Mouse (Mus musculus) gonadal fat pad, adult 2 months (tissue): Measurements from ENCODE around the gene Ralgps1. TPM values are rescaled to one million over a fixed set of nuclear protein-coding genes. Genes with fewer than 3 reads are reported as not detected.

Experiments used
- DNase-seq: peaks from one replicate; pipeline ENCODE4 v3.0.0-alpha.2; 2012; ENCODE audit warnings: low read depth
- polyA plus RNA-seq: library from polyadenylated mRNA; depleted of rRNA; stranded (reverse); fragments of >200 nt; gene quantifications from 2 replicates; pipeline ENCODE4 v1.2.3, GENCODE M21; 2012

Gene Ralgps1
- polyA plus RNA-seq, 1 experiment, result 10.6 TPM

DNA sequence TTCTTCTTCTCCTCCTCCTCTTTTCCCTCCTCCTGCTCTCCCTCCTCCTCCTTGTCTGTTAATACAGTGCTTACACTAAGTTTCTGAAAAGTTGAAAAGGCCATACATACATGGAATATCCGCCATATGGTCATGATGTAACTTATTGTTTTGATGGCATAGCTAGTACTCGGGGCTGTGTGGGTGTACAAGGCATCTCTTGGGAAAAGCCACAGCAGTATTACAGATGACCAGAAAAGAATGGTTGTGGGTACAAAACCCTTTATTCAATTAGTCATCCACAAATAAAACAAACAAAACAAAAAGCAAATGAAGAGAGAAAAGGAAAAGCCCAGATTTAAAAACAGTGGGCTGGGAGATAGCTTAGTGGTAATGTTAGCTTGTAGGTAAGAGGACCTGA is 90.8 kb downstream of the Ralgps1 start:
- DNase-seq, result no peak

DNA sequence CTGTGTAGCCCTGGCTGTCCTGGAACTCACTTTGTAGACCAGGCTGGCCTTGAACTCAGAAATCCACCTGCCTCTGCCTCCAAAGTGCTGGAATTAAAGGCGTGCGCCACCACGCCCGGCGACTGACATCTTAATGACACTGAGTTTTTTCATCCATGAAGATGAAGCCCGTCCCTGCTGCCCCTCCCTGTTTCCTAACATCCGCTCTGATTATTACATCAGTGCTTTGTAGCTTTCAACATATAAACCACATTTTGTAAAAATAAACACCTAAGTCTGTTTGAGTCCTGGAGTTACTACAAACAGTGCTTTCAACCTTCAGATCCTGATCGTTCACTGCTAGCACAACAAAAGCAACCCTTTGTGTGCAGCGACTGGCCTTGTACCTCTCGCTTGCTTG is 91.5 kb downstream of the Ralgps1 start:
- no peak for DNase-seq

DNA sequence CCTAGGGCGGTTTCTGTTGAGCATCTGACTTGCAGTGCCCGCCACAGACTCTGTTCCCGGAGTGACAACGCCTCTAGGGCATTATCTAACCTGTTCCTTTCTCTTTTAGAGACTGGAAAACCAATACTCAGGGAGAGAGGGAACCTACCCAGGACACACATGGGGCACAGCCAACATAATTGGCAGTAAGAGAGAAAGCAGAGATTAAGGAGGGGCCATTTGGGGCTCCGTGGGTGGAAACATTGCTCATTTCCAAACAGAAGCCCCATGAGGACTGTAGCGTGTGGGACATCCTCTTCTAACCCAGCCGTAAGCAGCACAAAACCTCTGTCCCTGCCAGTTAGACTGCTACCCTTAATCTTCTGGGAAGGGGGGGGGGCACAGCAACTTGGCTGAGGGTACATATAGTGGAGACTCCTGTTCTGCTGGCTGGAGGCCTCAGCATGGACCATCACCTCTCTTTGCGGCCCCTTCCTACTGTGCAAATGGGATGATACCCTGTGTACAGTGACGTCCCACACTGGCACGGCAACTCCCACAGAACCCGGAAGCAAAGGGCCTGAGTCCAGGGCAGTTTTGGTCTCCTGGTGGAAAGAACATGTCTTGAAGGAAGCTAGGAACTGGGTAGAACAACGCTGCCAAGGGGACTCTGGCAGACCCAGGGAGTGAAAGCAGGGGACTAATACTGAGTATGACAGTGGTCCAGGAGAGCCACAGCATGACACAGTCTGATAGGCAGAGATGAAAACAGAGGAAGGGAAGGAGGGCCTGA is 96.4 kb downstream of the Ralgps1 start:
- no peak for DNase-seq

GRCm38 (mm10) chr2:33272665-33273439 is 98.4 kb downstream of the Ralgps1 start:
- DNase-seq, result no peak

DNA sequence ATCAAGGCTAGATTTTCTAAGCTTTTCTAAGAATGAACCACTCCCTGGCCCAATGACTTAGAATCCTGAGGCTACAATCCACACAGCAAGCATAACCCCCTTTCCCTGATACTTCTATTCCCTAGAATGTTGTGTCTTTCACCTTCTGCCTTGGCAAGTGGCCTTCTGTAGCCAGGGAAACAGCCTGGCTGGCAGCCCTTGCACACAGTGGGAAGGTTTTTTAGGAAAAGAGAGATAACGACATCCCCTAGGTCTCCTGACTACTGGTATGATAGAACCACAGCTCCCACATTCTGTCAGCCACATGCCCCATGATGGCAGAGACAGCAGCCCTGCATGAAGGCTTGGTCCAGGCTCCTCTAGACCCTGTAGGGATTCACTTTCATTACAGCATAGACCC is 99.8 kb downstream of the Ralgps1 start:
- no peak for DNase-seq

DNA sequence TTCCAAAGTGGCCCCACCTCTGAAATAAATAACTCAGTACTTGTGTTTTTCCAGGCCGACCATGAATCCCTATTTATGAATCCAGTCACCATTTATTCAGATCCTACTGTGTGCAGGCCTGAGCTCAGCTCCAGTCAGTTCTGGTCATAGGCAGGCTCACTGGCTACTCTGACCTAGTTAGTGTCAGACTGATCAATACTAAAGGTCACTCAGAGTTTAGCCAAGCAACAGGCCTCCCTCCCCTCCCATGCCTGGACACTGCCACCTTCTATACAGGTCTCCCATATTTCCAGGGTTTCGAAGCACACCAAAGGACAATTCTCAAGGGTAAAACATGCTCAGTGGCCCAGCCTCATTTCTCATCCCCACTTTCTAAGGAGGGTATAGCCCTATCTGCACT is 100.7 kb downstream of the Ralgps1 start:
- DNase-seq, result no peak

DNA sequence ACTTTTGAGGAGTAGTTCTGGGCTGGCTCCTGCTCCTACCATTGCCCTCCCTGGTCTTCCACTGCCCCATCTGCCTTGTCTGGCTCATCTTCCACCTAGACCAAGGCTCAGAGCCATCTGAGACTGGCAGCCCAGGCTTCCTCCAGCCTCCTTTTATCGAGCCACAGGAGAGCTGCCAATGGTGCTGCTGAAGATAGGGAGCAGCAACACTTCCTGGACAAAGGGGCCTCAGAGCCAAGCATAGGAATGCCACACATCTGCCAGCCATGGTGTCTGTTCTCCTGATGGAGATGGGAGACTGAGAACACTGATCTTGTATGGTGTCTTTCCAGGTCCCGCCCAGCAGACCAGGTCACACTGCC is 102.2 kb downstream of the Ralgps1 start:
- DNase-seq, result no peak

GRCm38 (mm10) chr2:33268384-33269131 is 102.7 kb downstream of the Ralgps1 start:
- no peak for DNase-seq

GRCm38 (mm10) chr2:33267075-33267474 is 104.2 kb downstream of the Ralgps1 start:
- no peak for DNase-seq

- no peak for DNase-seq
Observed at GRCm38 (mm10) chr2:33265793-33266192, 105.5 kb downstream of the Ralgps1 start.

- no peak for DNase-seq
Observed at GRCm38 (mm10) chr2:33261475-33261874, 109.8 kb downstream of the Ralgps1 start.

DNA sequence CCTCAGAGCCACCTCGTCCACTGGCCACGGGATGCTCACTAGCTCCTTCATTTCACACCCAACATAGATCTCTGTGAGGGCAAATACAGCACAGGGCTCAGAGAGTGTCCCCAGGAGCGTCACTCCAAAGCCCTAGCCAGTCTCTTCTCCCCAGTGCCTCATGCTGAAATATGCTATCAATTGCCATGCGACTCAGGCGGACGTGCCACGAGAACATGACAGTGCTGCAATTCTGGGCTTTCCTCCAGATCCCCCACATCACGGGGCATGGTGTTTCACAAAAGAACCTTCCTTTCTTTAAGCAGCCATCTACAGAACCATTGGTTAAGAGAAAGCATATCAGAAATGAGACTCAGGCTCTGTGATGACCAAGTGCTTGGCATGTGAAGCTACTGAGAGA is 110.5 kb downstream of the Ralgps1 start:
- DNase-seq, result no peak

DNA sequence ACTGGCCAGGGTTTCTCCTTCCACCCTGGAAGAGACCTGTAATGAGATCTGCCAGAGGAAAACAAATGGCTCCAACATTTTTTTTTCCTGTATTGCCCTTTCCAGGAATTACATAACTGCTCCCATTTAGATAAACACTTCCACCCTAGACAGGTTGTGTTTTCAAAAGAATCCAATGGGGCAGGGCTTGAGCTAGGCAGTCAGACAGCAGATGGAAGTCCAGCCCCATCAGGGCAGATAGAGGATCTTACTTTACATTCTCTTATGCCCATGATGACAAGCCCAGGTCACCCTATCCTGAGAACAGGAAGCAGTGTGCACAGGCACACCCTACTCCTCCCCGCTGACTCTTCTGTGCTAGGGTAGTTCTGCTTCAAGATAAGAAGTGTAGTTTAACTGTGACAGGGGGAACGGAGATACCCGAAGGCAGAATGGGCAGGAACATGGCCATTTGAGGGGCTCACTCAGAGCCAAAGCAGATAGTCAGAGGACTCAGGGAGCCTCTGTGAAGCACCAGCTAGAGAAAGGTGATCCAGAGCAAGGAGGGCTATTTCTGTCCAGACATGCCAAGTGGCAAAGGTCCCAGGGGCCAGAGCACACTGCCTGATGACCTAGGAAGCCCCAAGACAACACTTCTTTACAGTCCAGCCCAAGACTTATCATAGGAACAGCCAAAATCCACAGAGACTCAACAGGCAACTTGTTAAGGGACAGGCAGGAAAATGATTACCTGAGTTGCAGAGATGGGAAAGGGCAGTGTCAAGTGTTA is 114.3 kb downstream of the Ralgps1 start:
- DNase-seq, result no peak

DNA sequence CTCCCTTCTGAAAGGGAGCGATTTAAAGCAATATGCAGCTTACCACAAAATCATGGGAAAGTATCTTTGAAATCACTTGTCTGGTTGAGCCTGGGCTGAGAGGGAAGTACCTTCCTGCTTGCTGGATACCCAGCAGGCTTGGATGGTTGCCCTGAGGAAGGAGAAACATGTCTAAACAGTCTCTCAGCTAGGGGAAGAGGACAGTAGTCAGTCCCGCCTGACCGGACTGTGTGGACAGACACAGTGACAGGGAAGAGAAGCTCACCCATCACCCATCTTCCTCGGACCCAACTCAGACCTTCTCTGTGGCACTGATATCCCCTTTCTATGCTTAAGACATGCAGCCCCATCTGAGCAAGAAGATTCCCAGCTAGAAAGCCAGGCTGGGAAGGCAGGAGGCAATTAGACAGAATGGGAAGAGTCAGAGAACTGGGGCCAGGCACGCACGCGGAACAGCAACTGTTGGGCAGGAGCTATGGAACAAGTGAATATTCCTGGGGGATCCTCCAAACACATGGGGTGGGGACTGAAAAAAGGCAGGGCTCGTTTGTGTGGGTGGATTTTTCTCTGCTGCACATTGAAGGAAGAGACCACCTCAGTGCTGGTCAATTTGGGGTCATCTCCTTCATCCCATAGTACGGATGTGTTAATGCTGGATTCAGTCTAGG is 116.8 kb downstream of the Ralgps1 start:
- no peak for DNase-seq

- no peak for DNase-seq
Observed at GRCm38 (mm10) chr2:33253572-33254190, 117.6 kb downstream of the Ralgps1 start.

GRCm38 (mm10) chr2:33252751-33253150 is 118.5 kb downstream of the Ralgps1 start:
- DNase-seq, result no peak

GRCm38 (mm10) chr2:33249922-33250633 is 121.2 kb downstream of the Ralgps1 start:
- no peak for DNase-seq

DNA sequence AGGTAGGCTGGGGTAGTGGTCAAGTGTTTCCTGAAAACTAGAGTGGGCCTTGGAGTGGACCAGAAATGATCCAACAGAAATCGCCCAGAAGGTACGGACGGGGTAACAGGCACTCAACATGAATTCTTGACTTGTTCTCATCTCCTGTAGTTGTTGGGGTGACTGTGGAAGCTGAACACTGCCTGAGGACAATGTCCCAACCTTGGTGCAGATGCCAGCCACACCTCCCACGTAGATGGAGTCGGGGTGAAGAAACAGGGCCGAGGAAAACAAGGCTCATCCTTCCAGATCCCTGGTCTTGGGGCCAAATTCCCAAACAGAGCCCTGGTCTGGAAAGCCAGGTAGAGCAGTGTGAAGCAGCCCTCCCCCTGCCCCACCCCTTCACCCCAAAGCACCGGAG is 122.7 kb downstream of the Ralgps1 start:
- no peak for DNase-seq

GRCm38 (mm10) chr2:33246841-33247240 is 124.4 kb downstream of the Ralgps1 start:
- no peak for DNase-seq

DNA sequence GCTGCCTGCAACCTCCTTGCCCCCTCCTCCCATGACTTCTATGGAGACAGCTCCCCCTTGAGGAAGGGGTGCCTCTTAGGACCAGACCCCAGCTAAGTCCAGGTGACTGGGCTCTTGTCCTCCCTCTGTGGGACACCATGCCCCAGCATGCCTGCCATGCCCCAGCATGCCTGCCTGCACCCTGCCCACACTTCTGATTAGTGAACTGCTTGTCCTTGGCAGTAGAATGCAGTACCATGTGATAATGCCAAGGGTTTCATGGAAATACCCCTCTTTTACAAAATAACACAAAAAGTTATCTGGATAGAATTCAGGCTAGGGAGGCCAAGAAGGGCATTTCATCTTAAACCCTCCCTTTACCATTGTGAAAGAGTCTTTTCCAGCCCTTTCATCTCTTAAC is 125.9 kb downstream of the Ralgps1 start:
- no peak for DNase-seq
